Mouse (Mus musculus) heart, embryonic 16.5 days (tissue): ENCODE measurements around the gene Foxn1. TPM values are rescaled to one million over a fixed set of nuclear protein-coding genes. Genes with fewer than 3 reads are reported as not detected.

Experiments used
- ATAC-seq: fragments of 200-750 bp; cut with Nextera tagmentation; replicated peaks from 2 replicates; pipeline ENCODE4 v1.8.0; 2017; ENCODE audit warnings: moderate number of reproducible peaks; ENCODE audit not compliant: insufficient read depth, low FRiP score; ENCODE audit errors: extremely low read depth
- H3K27ac ChIP-seq: fragments of 300-500 bp; sonication (generic); 2 replicates; pipeline ENCODE4 v1.5.1; 2014; ENCODE audit warnings: mild to moderate bottlenecking, low read length, control low read depth, moderate library complexity
- H3K27me3 ChIP-seq: fragments of 300-500 bp; sonication (generic); 2 replicates; pipeline ENCODE4 v1.6.1; 2014; ENCODE audit warnings: low read length, mixed read lengths; ENCODE audit not compliant: control insufficient read depth, insufficient read depth
- H3K36me3 ChIP-seq: fragments of 300-500 bp; sonication (generic); 2 replicates; pipeline ENCODE4 v1.6.1; 2014; ENCODE audit not compliant: control insufficient read depth, insufficient read depth
- H3K4me1 ChIP-seq: fragments of 300-500 bp; sonication (generic); 2 replicates; pipeline ENCODE4 v1.6.1; 2014; ENCODE audit warnings: low read length, mixed read lengths; ENCODE audit not compliant: control insufficient read depth, insufficient read depth
- H3K4me2 ChIP-seq: fragments of 300-500 bp; sonication (generic); 2 replicates; pipeline ENCODE4 v1.6.1; 2014; ENCODE audit warnings: low read depth, mild to moderate bottlenecking, control low read depth, low read length
- H3K4me3 ChIP-seq: fragments of 300-500 bp; sonication (generic); 2 replicates; pipeline ENCODE4 v1.5.1; 2014; ENCODE audit warnings: mild to moderate bottlenecking, control low read depth, low read length
- H3K9ac ChIP-seq: fragments of 300-500 bp; sonication (generic); 2 replicates; pipeline ENCODE4 v1.6.1; 2014; ENCODE audit warnings: low read length, control low read depth
- H3K9me3 ChIP-seq: fragments of 300-500 bp; sonication (generic); replicated peaks from 2 replicates; pipeline ENCODE4 v1.6.1; 2016; ENCODE audit warnings: low read length; ENCODE audit not compliant: control insufficient read depth
- WGBS: fragments of 180-500 bp; shearing (Covaris S2); extraction: QIAGEN DNeasy Blood & Tissue Kit; methylation state at CpG from one replicate; pipeline ENCODE4 v1.1.7; 2014; 5-methylcytosine and 5-hydroxymethylcytosine counted together
- polyA plus RNA-seq: library from polyadenylated mRNA; unstranded; fragments of >200 nt; fragmentation: Nextera tagmentation; extraction: Ambion mirVana; gene quantifications from 2 replicates; pipeline ENCODE4 v1.2.1, GENCODE M21; 2015

The Foxn1 gene
- polyA plus RNA-seq, 1 experiment from 2014 or later, result 7.9 TPM

- no peak for ATAC-seq
- Histone ChIP-seq H3K4me2 (no peak overlapping the region), H3K4me1 (no peaks in the 10 kb centered on the region), H3K4me3 (0 out of 2 replicates have a peak overlapping the region, but pooled peaks have one; percentile 9), H3K9ac (no peak overlapping the region), H3K9me3 (no peaks in the 10 kb centered on the region), H3K36me3 (no peaks in the 10 kb centered on the region), H3K27me3 (no peaks in the 10 kb centered on the region; the same call in 1 of the 2 replicates), H3K27ac (no peak overlapping the region)
- 77% methylated on average over 10 of the region's 10 CpGs for WGBS
Measured at GRCm38 (mm10) chr11:78385776-78386175, 582 bp downstream of the Foxn1 start.

- Histone ChIP-seq H3K4me2 (no peak overlapping the region), H3K9me3 (no peaks in the 10 kb centered on the region), H3K27me3 (peaks cover 2% of the 10 kb centered on the region; the same call in 1 of the 2 replicates), H3K27ac (no peak overlapping the region), H3K4me3 (no peak overlapping the region), H3K36me3 (no peaks in the 10 kb centered on the region), H3K4me1 (no peaks in the 10 kb centered on the region), H3K9ac (no peak overlapping the region)
- 33% methylated on average over 5 of the region's 5 CpGs for whole genome bisulfite sequencing
- no peak for ATAC-seq
Measured at GRCm38 (mm10) chr11:78382701-78383100, 3.7 kb downstream of the Foxn1 start.

DNA sequence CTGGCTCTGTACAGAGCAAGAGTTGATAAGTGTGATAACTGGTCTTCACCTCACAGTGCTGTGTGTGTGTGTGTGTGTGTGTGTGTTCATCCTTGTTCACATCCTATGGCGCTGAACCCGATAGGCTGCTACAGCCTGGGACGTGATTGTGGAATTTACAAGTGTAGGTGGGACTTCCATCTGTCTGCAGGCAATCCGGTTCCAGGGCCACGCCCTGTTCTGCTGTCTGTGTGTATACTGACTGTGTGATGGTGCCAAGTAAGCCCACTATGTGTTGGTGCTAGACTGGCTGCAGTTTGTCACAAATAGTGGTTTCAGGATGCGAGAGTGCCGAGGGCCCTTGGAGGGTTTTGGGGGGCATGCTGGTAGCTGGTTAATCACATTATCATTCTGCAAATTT lies 4.1 kb downstream of the Foxn1 start:
- Histone ChIP-seq H3K9me3 (no peaks in the 10 kb centered on the region), H3K4me2 (no peak overlapping the region), H3K27me3 (peaks cover 2% of the 10 kb centered on the region; the same call in 1 of the 2 replicates), H3K4me1 (no peaks in the 10 kb centered on the region), H3K4me3 (no peak overlapping the region), H3K27ac (no peak overlapping the region), H3K36me3 (no peaks in the 10 kb centered on the region), H3K9ac (no peak overlapping the region)
- ATAC-seq, result no peak
- whole genome bisulfite sequencing, result 63% methylated on average over 7 of the region's 7 CpGs

DNA sequence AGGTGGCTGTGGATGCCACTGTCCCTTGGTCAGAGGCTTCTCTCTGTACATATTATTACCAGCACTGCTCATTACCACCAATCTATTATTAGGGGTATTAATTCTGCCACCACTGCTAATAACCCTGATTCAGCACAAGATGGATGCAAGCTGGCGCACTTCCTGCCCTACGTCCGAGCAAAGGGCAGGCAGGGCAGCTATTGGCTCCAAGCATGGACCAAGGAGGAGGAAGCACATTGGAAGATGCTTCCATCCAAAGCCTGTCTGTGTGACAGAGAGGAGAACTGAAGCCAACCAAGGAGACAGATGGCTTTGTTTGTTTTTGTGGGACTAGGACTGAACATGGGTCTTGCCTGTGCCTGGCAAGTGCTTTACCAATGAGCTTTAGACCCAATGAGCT lies 5.4 kb downstream of the Foxn1 start:
- H3K4me1 ChIP-seq, result no peaks in the 10 kb centered on the region
- no peaks in the 10 kb centered on the region for H3K36me3 ChIP-seq
- H3K9ac ChIP-seq, result no peak overlapping the region
- no peak for ATAC-seq
- WGBS, result 77% methylated on average over 3 of the region's 3 CpGs
- no peak overlapping the region for H3K27ac ChIP-seq
- no peak overlapping the region for H3K4me3 ChIP-seq
- H3K4me2 ChIP-seq, result no peak overlapping the region
- H3K27me3 ChIP-seq, result peaks cover 2% of the 10 kb centered on the region; the same call in 1 of the 2 replicates
- no peaks in the 10 kb centered on the region for H3K9me3 ChIP-seq

GRCm38 (mm10) chr11:78380351-78380750 lies 6.0 kb downstream of the Foxn1 start:
- Histone ChIP-seq H3K9me3 (no peaks in the 10 kb centered on the region), H3K4me2 (no peak overlapping the region), H3K4me3 (no peak overlapping the region), H3K4me1 (no peaks in the 10 kb centered on the region), H3K9ac (no peak overlapping the region), H3K27me3 (peaks cover 2% of the 10 kb centered on the region; the same call in 1 of the 2 replicates), H3K36me3 (no peaks in the 10 kb centered on the region), H3K27ac (no peak overlapping the region)
- 58% methylated on average over 4 of the region's 4 CpGs for WGBS
- ATAC-seq, result no peak

DNA sequence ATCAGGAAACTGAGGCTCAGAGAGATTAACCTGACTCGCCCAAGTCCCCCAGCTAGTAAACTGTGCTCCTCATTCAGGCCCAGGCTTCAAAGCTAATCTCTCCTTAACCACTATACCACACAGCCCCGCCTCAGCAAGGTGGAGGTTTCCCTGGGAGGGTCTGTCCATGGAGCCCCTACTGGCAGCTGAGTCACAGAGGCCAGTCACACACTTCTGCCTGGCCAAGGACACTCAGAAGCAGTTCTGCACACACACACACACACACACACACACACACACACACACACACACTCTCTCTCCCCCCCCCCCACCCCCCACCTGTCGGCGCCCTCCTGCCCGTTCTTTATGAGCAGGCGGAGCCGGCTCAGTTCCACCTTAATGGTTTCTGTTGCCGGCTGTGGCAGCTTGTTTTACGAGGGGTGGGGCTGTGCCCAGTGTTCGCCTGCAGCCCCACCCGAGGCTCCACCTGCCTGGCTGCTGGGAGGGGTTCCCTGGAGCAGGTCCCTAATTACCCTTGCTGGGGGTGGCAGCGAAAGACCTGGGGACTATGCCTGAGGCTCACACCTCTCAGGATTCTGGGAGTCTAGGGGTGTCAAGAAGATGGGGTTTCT lies 8.7 kb downstream of the Foxn1 start:
- Histone ChIP-seq H3K9ac (no peak overlapping the region), H3K4me3 (no peak overlapping the region), H3K4me1 (no peaks in the 10 kb centered on the region), H3K36me3 (no peaks in the 10 kb centered on the region), H3K27ac (no peak overlapping the region), H3K9me3 (no peaks in the 10 kb centered on the region), H3K27me3 (peaks cover 2% of the 10 kb centered on the region; the same call in 1 of the 2 replicates), H3K4me2 (no peak overlapping the region)
- 42% methylated on average over 10 of the region's 12 CpGs for WGBS
- no peak for ATAC-seq

- Histone ChIP-seq H3K4me1 (no peaks in the 10 kb centered on the region), H3K4me3 (no peak overlapping the region), H3K36me3 (no peaks in the 10 kb centered on the region), H3K9me3 (no peaks in the 10 kb centered on the region), H3K9ac (no peak overlapping the region), H3K27ac (no peak overlapping the region), H3K4me2 (no peak overlapping the region), H3K27me3 (no peaks in the 10 kb centered on the region; the same call in 1 of the 2 replicates)
- ATAC-seq, result no peak; the same call in 1 of the 2 replicates
- 76% methylated on average over 8 of the region's 8 CpGs for WGBS
Measured at GRCm38 (mm10) chr11:78374147-78374546, 12.2 kb downstream of the Foxn1 start.

DNA sequence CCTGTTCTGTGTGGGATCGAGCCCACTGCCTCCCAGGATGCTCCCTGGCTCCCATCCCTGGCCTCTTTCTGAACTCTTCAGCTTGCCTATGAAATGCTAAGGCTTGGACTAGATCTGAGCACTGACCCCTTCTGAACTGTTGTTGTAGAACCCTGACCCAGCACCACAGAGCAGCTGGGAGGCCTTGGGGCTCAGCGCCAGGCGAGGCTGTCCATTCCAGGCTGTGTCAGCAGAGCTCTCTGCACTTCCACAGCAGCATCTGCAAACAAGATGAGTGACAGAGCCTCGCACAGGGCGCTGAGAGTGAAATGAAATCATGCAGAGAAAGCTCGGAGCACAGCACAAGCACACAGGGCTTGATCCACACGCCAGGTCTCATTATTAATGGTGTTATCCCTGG lies 13.7 kb downstream of the Foxn1 start:
- no peak overlapping the region for H3K4me2 ChIP-seq
- no peaks in the 10 kb centered on the region; the same call in 1 of the 2 replicates for H3K27me3 ChIP-seq
- 51% methylated on average over 7 of the region's 7 CpGs for WGBS
- no peaks in the 10 kb centered on the region for H3K36me3 ChIP-seq
- H3K4me1 ChIP-seq, result no peaks in the 10 kb centered on the region
- H3K9me3 ChIP-seq, result no peaks in the 10 kb centered on the region
- no peak overlapping the region for H3K27ac ChIP-seq
- no peak overlapping the region for H3K4me3 ChIP-seq
- H3K9ac ChIP-seq, result no peak overlapping the region
- ATAC-seq, result 0 out of 2 replicates have a peak, but pooled peaks have one; percentile 30

DNA sequence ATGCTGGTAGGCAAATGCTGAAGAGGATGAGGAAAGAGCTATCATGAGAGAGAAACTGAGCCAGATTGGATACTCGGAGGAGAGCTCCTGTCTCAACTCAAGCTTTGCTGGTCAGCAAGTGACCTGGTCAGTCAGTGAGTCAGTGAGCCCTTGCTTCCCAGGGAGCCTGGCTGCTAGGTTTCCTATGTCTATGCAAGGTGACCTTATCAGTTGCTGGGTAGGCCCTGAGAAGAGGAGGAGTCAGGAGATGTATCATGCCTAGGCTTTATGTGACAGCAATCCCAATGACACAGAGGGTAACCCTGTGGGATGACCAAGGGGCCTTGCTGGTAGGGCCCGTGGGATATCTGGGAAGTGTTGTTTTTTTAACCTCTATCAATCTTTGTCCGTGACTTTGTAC lies 14.2 kb downstream of the Foxn1 start:
- Histone ChIP-seq H3K9ac (no peak overlapping the region), H3K4me2 (no peak overlapping the region), H3K36me3 (no peaks in the 10 kb centered on the region), H3K4me1 (no peaks in the 10 kb centered on the region), H3K27ac (no peak overlapping the region), H3K27me3 (no peaks in the 10 kb centered on the region; the same call in 1 of the 2 replicates), H3K4me3 (no peak overlapping the region), H3K9me3 (no peaks in the 10 kb centered on the region)
- no peak for ATAC-seq
- 53% methylated on average over 3 of the region's 3 CpGs for WGBS
